Mouse (Mus musculus): ENCODE data around the gene Ankdd1b.

The Ankdd1b gene

GRCm38 (mm10) chr13:96470957-96471356, at the start of gene Ankdd1b:
Gene Ankdd1b, minus strand, starts transcription at chr13:96471198.
- in situ Hi-C loops (cut with MboI, MseI), result no loop called here

GRCm38 (mm10) chr13:96517335-96517734, 46.3 kb upstream of the Ankdd1b start:
- in situ Hi-C loops (cut with MboI, MseI), result no loop called here

GRCm38 (mm10) chr13:96516249-96516648, 45.3 kb upstream of the Ankdd1b start:
- in situ Hi-C loops (cut with MboI, MseI), result no loop called here

GRCm38 (mm10) chr13:96514154-96514942, 43.4 kb upstream of the Ankdd1b start:
- in situ Hi-C loops (cut with MboI, MseI), result no loop called here

- in situ Hi-C loops (cut with MboI, MseI), result no loop called here
These were observed 40.9 kb upstream of the Ankdd1b start for GRCm38 (mm10) chr13:96511893-96512292.

GRCm38 (mm10) chr13:96511262-96511661, 40.3 kb upstream of the Ankdd1b start:
- in situ Hi-C loops (cut with MboI, MseI), result no loop called here

GRCm38 (mm10) chr13:96510635-96511034, 39.6 kb upstream of the Ankdd1b start:
- in situ Hi-C loops (cut with MboI, MseI), result no loop called here

- in situ Hi-C loops (cut with MboI, MseI), result no loop called here
These were observed 36.5 kb upstream of the Ankdd1b start for GRCm38 (mm10) chr13:96507541-96507940.

GRCm38 (mm10) chr13:96506313-96506712, 35.3 kb upstream of the Ankdd1b start:
- in situ Hi-C loops (cut with MboI, MseI), result no loop called here

- in situ Hi-C loops (cut with MboI, MseI), result no loop called here
These were observed 34.7 kb upstream of the Ankdd1b start for GRCm38 (mm10) chr13:96505661-96506060.

- in situ Hi-C loops (cut with MboI, MseI), result no loop called here
These were observed 28.9 kb upstream of the Ankdd1b start for GRCm38 (mm10) chr13:96499891-96500290.

GRCm38 (mm10) chr13:96496630-96497029, 25.6 kb upstream of the Ankdd1b start:
- in situ Hi-C loops (cut with MboI, MseI), result no loop called here

GRCm38 (mm10) chr13:96490433-96490832, 19.4 kb upstream of the Ankdd1b start, which contains the start of gene Gm17622:
Gene Gm17622, plus strand, starts transcription at chr13:96490733.
- in situ Hi-C loops (cut with MboI, MseI), result no loop called here

GRCm38 (mm10) chr13:96487968-96488367, 17.0 kb upstream of the Ankdd1b start:
- in situ Hi-C loops (cut with MboI, MseI), result no loop called here

- in situ Hi-C loops (cut with MboI, MseI), result no loop called here
These were observed 16.2 kb upstream of the Ankdd1b start for GRCm38 (mm10) chr13:96487230-96487629.

- in situ Hi-C loops (cut with MboI, MseI), result no loop called here
These were observed 8.0 kb upstream of the Ankdd1b start for GRCm38 (mm10) chr13:96478991-96479390.

GRCm38 (mm10) chr13:96477226-96477625, 6.2 kb upstream of the Ankdd1b start:
- in situ Hi-C loops (cut with MboI, MseI), result no loop called here

- in situ Hi-C loops (cut with MboI, MseI), result no loop called here
These were observed 442 bp downstream of the Ankdd1b start for GRCm38 (mm10) chr13:96470556-96470955.

- in situ Hi-C loops (cut with MboI, MseI), result loop anchor here in 1 of 2 experiments (10.0 kb wide), 1 partner anchor 274 kb away; no protein-coding TSS in a partner anchor
These were observed 2.3 kb downstream of the Ankdd1b start for GRCm38 (mm10) chr13:96468678-96469077.

GRCm38 (mm10) chr13:96465315-96465714, 5.7 kb downstream of the Ankdd1b start:
- in situ Hi-C loops (cut with MboI, MseI), result loop anchor here in 1 of 2 experiments (10.0 kb wide), 1 partner anchor 271 kb away; no protein-coding TSS in a partner anchor

- in situ Hi-C loops (cut with MboI, MseI), result loop anchor here in 1 of 2 experiments (10.0 kb wide), 1 partner anchor 268 kb away; no protein-coding TSS in a partner anchor
These were observed 8.4 kb downstream of the Ankdd1b start for GRCm38 (mm10) chr13:96462644-96463043.

- in situ Hi-C loops (cut with MboI, MseI), result no loop called here
These were observed 12.4 kb downstream of the Ankdd1b start for GRCm38 (mm10) chr13:96458606-96459005.

- in situ Hi-C loops (cut with MboI, MseI), result no loop called here
These were observed 13.0 kb downstream of the Ankdd1b start for GRCm38 (mm10) chr13:96458018-96458417.
